Mouse (Mus musculus) layer of hippocampus, adult 18-20 months (tissue): Measurements from ENCODE around the gene Tbc1d25. TPM values are rescaled to one million over a fixed set of nuclear protein-coding genes. Genes with fewer than 3 reads are reported as not detected.

Experiments used
- DNase-seq, 2 experiments: peaks; one replicate each; pipeline ENCODE4 v3.0.0; 2022; ENCODE audit warnings: low spot score in 2 of 2
- long read RNA-seq: library from polyadenylated mRNA; stranded (forward); transcript quantifications from one replicate; pipeline ENCODE4 v2.0.0, GENCODE M21; 2021
- total RNA-seq, 2 experiments: library from RNA; stranded (reverse); gene quantifications; 2 replicates each; pipeline ENCODE4 v1.2.3; 2021

The Tbc1d25 gene
- total RNA-seq = 10 to 100 TPM; 13.2 to 13.4 TPM
- long read RNA-seq, transcript Tbc1d25-201 (6 exons, 2,648 nt) = major isoform, 12 of 15 reads
- long read RNA-seq, partial matches to known transcripts = 2 of 15 reads
- long read RNA-seq, other reads (novel, unspliced or antisense) = 0 of 15 reads

DNA sequence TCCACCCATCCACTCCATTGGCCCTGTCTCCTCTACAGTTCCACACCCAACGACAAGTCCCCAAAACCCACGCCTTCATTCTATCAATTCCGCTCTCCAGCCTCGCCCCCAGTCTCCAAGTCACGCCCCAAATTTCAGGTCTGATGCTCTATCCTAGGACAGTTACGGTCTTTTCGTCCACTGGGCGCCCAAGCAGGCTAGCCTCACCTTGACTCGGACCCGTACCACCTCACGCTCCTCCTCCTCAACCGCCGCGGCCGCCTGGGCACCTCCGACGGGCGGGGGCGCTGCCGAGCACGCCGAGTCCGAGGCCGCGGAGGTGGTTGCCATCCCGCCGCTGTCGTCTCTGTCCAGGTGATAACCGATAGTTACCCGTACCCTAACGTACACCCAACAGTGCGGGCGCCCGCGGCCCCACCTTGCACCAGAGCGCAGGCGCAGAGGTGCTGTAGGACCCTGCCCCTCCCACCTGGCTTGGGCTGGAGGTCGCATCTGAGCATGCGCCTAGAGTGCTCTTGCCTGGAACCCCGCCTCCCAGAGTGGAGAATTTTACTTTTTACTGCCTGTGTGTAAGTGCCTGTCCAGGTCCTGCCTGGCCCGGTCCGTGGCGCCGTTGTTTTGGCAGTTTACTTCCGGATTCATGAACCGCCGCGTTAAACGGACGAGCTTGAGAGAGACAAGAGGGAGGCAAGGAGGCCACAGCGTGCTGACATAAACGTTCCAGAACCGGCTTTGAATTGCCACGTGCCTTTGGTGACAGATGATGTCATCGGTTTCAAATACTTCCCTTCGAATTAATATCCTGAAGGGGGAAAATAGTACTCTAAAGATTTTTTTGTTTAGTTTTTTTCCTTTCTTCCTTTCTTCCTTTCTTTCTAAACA, at the start of gene Tbc1d25:
Gene Tbc1d25, minus strand, starts transcription at position 678 of the 882 bp plus-strand sequence.
- DNase-seq = peak; percentile 73 to 87

DNA sequence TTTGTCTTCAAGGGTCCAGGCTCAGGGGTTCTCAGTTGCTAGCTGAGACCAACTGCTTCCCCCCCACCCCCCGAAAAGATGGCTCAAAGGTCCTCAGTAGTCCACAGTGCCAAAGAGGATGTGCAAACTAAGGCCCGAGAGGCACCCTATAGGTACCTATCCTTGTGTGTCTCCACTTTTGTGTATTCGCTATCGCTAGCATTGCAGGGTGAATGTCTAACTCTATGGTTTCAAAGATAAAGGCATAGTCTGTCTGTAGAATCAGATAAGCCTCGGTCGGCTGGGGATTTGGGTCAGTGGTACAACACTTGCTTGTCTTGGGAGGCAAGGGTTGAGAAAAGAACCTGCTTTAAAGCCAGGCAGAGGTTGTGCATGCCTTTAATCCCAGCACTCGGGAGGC, 47.5 kb upstream of the Tbc1d25 start:
- no peak for DNase-seq

DNA sequence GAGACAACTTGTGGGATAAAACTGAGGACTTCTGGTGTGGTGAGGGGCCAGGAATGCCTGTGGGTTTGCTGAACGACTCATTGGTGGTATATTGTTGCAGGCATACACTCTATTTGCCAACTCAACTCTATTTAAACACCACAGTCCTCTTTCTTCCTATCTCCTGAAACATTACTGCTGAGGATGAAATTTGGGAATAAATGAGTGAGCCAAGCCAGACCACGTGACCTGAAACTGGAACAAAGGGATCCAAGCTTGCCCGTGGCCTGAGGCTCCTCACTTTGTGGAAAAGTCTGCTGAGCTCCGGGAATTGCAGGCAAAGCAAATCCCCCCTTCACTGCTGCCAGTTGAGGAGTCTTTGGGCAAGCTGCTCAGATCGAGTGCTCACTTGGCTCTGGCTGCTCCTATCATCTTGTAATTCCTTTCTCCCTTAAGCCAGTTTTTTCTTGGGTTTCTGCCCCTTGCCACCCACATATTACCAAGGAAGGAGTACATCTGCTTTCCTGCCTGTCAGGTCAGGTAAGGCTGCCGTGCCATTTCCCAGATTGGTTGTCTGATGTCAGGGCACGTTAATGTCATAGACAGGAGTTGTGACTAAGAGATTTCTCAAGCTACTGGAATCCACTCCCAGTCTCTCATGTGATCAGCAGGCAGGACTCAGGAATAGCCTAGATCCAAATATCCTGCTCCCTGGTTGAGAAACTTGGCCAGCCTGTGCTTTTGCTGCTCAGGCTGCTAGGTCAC, 46.9 kb upstream of the Tbc1d25 start:
- peak in 1 of 2 experiments; percentile 24 for DNase-seq

DNA sequence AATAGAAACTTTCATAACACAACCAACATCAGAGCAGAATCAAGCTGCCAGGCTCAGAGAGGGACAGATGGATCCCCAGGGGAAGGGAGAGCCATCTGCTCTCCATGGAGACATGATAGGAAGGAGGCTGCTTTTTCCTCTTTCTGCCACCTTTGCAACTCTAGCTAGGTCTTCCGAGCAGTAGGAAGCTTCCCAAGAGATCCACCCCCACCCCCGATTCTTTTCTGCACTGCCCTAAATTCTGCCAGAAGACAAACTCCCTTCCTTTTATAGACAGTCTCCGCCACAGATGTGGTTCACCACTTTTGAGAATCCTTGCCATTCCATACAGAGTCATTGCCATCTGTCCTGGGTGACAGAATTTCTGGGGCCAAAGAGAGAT, 46.3 kb upstream of the Tbc1d25 start:
- DNase-seq = peak; percentile 73 to 80

DNA sequence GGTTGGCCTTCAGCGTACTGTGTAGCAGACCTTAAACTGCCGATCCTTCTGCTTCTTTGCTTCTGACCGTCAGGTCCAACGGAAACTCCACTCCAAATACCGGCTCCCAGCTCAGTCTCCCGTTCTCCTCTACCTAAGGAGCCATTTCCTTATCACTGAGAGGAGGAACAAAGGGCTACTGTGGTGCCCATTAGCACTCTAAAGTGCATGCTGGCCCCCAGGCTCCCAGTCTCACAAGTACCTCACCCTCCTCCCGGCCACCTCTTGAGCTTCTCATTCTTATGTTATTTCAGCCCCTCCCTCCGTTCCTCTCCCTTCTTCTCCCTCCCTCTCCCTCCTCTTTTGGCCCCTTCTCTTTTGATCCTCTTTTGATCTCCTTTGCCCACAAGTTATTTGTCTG, 43.7 kb upstream of the Tbc1d25 start:
- DNase-seq = no peak

DNA sequence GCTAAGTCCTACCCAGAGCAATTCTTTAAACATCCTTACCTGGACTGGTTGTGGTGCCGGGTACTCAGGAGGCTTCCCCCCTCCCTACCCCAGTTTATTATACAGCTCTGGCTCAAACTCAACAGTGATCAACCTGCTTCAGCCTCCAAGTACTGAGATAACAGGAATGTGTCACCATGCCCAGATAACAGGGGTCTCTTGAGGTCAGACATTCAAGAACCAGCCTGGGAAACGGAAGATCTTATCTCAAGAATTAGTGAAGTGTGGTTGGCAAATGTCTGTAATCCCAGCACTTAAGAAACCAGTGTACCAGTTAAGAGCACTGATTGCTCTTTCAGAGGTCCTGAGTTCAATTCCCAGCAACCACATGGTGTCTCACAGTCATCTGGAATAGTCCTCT, 42.1 kb upstream of the Tbc1d25 start:
- no peak for DNase-seq

DNA sequence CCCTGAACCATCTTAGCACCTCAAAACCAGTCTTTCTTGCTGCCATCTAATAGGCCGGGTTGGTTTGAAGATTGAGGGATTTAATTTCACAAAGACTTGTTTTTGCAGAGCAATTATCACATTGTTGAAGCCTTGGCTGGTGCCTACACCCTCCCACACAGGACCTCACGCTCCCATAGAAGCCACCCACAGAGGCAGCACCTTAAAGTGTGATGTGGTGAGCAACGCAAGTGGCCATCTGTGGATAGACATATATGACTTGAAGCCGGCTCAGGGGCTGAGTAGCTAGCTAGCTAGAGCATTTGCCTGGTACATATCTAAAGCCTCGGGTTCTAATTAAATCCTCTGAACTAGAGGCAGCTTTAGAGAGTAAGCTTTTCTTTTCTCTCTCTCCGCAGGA, 41.4 kb upstream of the Tbc1d25 start:
- DNase-seq = peak; percentile 19 to 44

DNA sequence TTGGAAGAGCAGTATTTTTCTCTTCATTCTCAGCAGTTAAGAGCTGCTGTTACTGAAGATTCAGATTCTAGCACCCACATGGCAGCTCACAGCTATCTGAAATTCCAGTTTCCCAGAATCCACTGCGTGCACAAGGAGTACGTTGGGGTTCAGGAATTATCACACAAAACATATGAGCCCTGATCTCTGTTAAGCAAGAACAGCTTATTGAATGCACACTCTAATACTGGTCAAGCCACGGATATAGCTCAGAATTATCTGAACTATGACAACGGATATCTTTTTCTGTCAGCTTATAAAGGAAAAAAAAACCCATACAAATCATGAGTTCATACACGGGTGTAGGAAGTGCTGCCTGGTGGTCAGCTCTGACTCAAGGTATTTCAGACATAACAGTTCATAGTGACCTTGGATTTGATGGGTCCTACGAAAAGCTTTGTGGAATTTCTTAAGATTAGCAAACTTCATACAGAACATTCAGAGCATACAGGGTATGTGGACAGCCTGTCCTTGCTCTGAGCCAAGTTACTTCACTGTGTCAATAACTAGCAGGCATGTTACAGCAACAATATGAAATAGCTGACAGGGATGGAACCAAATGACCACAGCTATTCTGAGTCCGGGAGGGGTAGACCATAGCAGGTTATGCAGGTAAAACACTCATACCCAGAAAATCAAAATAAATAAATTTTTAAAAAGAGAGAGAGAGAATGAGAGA, 35.7 kb upstream of the Tbc1d25 start:
- no peak for DNase-seq

DNA sequence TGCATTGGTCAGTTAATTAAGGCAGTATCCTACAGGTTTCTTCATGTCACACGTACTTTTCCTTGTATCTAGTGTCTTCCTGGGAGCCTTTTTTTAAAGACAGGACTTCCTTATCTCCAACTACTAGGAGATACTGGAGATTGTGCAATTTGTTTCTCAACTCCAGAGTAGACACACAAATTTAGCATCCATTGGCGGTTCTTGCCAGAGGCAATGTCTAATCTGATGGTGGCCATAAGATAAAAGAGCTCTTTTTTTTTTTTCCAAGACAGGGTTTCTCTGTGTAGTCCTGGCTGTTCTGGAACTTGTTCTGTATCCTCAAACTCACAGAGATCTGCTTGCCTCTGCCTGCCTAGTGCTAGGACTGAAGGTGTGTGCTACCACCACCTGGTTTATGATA, 33.7 kb upstream of the Tbc1d25 start:
- no peak for DNase-seq

DNA sequence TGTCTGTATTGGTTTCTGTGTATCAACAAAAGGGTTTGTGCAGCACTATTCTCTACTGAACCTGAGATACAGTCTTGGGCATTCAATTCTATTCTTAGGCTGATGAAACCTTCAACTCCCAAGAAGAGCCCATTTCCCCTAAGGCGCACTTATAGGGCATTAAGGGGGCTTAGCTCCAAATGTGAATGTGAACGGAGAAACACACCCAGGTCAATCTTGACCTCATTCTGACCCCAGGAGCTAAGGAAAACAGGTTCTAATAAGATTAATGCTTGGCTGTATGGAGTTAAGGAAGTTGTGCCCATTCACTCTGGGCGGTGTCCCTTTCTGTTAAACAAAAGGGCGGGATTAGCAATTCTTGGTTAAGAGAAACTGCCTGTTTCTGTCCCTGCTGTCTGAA, 31.2 kb upstream of the Tbc1d25 start:
- DNase-seq = no peak

DNA sequence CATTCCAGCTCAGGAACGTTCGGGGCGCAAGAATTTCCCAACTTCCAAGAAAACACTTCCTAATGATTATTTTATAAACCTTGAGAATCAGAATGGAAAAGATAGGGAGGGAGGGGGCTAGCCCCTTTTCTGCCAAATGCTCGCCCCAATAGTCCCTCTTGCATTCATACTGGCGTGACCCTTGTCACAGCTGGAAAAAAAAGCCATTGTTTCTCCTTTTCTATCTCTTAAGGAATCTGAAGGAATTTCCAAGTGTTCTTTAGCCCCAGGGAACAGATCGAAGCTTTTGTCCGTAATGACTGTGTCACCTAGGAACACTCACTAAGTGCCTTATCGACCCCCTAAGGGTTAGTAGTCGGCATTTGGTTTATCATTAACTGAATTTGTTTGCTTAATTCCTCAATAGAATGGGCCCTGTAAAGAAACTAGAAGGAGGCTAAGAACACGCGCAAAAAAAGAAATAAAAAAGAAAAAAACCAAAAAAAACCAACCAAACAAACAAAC, 30.8 kb upstream of the Tbc1d25 start:
- no peak for DNase-seq

DNA sequence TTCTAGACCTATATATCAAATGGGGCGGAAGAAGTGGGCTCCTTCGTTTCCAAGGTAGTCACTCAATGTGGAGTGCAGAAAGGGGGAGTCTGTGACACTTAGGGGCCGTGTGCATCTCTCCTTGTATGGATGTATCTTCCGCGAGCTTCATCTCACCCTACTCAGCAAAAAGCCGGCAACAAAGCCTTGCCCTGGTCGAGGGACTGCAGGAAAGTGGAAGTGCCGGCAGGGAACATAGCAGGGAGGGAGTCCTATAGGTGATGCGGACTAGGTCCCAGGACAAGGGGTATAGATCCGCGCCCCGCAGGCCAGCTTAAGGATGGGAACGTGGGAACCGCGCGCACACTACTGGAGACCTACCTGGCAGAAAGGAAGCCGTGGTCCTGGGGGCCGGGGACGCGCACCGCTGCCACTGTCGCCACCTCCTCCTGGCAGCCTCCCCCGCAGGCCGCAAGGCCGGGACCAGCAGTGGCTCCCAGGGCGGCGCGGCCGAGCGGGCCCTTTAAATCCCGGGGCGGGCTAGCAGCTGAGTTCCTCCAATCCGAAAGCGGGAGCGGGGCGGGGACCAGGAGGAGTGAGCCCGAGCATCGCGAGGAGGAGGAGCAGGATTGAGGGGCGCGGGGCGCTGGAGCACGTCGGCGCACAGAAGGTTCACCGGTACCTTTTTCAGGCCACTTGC, 30.2 kb upstream of the Tbc1d25 start, which contains the start of gene Porcn:
Gene Porcn, minus strand, starts transcription at position 511 of the 679 bp plus-strand sequence.
- DNase-seq = peak; percentile 82 to 84

DNA sequence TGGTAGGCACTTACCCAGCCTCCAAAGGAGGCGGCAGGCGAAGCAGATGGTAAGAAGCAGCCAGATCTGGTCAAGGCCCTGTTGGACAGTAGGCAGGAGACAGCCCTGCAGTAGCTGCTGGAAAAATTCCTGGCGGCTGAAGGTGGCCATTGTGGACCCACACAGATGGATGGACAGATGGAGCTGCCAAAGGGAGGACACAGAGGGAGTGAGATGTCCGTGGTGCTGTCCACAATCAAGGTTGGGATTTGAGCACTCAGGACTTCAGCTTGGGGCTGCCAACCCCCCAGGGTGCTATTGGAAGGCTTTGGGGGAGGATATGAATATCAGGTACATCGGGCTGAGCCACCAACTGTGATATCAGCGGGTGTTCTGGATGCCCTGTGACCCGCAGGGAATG, 29.6 kb upstream of the Tbc1d25 start:
- no peak for DNase-seq

DNA sequence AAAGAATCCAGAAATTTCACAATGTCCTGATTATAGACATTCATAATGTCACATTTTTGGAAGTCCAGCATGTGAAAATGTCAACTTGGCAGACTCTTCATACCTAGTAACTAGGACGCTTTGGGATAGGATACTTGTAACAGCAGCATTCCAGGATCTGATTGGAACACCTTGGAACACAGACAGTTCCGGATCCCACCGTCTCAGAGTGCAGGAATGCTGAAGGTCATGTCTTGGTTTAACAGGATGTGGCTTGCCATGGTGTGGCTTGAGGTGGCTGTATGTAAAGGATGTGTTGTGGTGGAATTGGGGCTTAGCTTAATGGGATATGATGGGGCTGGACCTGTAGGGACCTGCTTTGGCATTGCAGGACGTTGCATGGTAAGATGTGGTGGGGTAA, 29.1 kb upstream of the Tbc1d25 start:
- DNase-seq = no peak

DNA sequence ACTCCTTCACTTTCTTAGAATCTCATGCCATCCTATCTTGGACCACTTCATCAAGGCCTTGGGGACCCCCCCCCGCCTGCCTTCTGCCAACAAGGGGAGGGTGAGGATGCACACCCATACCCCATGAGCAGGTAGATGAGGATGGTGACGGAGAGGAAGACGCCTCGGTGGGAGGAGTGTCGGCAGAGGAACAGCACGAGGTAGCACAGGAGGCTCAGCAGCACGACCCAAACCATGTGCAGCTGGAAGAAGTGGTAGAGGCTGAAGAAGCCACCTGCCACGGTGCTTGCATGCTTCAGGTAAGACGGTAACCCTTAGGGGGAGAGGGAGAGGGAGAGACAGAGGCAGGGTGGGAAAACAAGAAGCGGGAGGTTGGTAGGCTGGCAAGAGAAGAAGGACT, 28.1 kb upstream of the Tbc1d25 start:
- no peak for DNase-seq

DNA sequence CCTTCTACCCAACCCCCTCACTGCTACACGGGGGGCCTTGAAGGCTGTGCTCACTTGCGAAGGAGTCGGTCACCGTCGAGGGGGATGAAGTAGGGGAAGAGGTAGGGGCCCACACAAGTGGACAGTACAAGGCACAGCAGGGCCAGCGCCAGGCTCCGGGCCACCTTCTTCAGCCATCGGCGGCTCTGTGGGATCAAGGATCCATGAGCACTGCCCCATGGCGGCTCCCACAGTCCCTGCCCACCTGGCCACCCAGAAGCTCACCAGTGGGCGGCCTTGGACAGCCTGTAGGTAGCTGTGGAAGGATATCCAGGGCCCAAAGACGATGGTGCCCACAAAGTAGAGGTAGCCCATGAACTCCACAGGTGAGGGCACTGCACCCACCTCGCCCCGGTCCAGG, 27.1 kb upstream of the Tbc1d25 start:
- DNase-seq = no peak

DNA sequence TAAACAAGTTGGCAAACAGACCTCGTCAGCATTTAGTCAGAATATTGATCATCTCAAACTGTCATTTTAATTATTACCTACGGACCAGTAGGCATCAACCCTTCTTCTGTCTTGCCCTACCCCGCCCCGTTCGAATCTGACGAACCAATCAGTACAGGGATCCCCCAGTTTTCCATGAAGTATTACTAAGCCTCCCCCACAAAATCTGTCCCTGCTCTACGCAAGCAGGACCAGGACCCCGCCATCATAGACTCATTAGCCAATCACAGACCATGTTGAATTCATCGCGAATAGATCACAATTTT, 17.4 kb upstream of the Tbc1d25 start, which contains the start of gene Ebp:
Gene Ebp, minus strand, starts transcription at position 94 of the 305 bp plus-strand sequence.
- peak; percentile 56 to 76 for DNase-seq

DNA sequence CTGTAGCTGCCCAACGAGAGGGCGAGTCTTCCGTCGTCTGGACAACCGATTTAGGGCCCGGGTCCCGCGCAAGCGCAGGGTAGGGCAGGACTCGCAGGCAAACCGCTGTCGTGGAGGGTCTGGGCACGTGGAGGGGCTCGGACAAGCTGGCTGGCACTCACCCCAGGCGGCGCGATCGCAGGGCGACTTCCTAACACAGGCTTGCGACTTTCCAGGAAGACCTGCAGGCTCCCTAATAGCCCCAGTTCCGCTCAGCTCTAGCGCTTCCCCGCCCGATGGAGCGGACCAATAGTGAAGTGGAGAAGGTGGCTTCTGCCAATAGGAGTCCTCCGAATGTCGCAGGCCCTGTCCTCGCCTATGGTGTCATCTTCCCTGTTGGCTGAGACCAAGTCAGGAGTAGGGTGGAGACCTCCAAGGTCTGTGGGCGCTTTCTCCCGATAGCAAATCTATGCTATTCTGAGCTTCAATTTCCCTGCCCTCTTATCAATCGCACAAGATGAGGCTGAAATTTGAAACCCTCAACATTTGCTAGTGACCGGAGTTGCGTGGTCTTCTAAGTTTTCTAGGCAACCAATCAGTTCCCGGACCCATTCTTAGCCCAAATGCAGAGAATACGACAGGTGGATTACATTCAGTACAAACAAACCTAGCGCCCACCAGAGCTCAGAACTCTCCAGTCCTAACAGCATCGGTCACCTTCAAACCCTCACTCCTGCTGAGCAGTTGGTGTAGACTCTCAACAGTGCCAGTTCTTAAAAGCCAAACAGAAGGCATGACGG, 16.8 kb upstream of the Tbc1d25 start:
- peak; percentile 75 to 82 for DNase-seq

DNA sequence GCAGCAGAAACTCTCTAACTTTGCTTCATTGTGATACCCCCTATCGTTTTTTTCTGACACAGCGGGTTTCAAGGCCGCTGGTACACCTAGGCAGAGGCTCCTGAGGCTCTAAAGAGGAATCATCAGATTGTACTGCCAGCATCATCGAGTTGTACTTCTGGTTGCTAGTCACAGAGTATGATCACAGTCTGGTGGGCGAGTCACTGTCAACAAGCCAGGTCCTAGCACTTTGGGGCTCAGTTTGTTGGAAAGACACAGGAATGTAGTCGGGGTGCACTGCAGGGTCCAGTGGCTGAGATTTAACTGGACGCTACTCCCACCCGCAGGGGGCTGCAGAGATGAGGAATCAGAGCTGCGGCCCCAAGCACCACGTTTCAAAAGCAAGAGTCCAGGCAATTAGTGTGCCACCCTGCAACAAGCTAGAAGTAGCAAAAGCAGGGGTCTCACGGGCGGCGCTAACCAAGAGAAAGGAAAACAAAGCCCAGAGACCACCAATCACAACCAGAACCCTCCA, 16.2 kb upstream of the Tbc1d25 start:
- DNase-seq = peak in 1 of 2 experiments; percentile 34
